Mouse (Mus musculus): ENCODE measurements around the gene Cps1.

Gene Cps1

GRCm38 (mm10) chr1:67122797-67123196, at the start of gene Cps1:
Gene Cps1 (plus strand): TSS chr1:67123026.
- DNase-seq (ENCODE audit: extremely low read depth, insufficient read length, low spot score): no peak

GRCm38 (mm10) chr1:67077739-67078138, 45.1 kb upstream of the Cps1 start:
- no peak for DNase-seq (ENCODE audit: extremely low read depth, insufficient read length, low spot score)

DNA sequence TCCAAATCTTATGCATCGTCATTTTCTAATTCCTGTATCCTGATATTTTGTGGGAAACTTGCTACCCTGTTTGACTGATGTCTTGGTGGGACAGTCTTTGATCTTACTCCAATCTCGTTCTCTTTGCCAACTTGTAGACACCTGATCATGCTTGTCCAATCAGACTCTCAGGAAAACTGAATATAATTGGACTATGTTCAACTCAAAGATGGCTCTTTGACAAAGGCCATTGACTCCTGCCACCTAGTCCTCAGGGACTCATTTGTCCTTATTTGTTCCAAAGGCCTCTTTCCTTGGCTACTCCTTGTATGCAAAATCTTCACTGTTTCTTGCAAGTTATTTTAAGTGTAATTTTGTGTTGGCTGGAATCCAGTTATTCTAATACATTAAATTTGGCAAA, 44.2 kb upstream of the Cps1 start:
- no peak for DNase-seq (ENCODE audit: extremely low read depth, insufficient read length, low spot score)

- no peak for DNase-seq (ENCODE audit: extremely low read depth, insufficient read length, low spot score)
Observed at GRCm38 (mm10) chr1:67079146-67079545, 43.7 kb upstream of the Cps1 start.

DNA sequence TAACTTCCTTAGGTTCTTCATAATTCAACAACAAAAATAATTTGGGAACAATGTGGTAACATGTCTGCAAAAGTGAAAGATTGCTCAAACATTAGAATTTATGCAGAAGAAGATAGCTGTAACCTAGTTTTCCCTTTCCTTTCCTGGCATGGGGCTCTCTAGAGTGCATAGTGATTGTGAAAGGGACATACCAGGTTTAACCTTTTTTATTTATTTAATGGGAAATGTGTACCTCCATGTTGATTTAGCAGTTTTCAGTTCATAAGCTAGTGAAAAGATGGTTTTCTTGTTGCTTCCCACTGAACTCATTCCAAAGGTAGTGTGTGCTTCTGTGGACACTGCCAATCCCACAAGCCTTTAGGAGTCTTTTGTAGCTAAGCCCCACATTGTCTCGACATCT, 30.4 kb upstream of the Cps1 start:
- DNase-seq (ENCODE audit: extremely low read depth, insufficient read length, low spot score): no peak

DNA sequence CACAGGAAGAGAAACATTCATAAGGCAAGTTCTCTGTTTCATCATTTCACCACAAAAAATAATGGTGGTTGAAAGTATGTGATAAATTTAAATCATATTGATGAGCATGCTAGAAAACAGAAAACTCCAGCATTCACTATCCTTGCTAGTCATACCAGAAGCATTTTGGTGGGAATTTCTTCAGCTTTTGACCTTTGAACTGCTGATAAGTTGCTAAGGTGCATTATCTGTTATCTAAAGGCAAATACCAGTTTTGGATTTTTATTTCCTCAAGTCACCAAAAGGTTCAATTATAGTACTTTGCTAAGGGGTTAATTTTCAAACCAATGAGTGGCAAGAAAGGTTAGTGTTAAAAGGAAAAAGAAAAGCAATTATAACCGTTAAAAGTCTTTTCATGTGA, 23.6 kb upstream of the Cps1 start:
- no peak for DNase-seq (ENCODE audit: extremely low read depth, insufficient read length, low spot score)

GRCm38 (mm10) chr1:67103476-67104248, 19.2 kb upstream of the Cps1 start:
- DNase-seq (ENCODE audit: extremely low read depth, insufficient read length, low spot score): no peak

DNA sequence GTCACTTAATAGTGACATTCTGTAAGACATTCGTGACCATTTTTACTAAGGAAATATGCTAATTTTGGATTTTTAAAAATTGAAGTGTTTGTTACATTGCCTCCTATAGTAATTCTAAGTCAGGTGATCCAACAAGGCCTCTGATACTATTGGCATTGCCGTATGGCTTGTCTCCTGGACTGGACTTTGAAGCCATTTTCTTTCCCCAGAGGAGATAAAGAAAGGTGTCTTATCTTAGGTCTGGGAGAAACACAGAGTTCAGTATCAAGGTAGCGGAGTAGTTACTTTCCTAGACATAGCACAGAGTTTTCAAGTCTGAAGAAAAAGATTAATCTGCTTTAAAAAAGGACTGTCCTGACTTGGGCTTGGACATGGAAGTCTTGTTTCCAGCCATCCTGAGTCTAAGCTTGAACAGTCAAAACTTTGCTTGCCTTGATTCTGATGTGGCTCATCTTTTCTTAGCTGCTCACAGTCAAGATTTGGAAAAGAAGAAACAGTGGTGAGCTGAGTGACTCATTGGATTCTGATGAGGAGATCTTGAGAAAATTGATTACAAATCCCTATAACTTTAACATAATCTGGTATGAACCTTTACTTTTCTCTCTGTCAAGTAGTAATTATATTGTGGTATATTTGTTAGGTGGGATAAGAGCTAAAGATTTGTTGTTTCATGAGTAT, 11.1 kb upstream of the Cps1 start:
- no peak for DNase-seq (ENCODE audit: extremely low read depth, insufficient read length, low spot score)

DNA sequence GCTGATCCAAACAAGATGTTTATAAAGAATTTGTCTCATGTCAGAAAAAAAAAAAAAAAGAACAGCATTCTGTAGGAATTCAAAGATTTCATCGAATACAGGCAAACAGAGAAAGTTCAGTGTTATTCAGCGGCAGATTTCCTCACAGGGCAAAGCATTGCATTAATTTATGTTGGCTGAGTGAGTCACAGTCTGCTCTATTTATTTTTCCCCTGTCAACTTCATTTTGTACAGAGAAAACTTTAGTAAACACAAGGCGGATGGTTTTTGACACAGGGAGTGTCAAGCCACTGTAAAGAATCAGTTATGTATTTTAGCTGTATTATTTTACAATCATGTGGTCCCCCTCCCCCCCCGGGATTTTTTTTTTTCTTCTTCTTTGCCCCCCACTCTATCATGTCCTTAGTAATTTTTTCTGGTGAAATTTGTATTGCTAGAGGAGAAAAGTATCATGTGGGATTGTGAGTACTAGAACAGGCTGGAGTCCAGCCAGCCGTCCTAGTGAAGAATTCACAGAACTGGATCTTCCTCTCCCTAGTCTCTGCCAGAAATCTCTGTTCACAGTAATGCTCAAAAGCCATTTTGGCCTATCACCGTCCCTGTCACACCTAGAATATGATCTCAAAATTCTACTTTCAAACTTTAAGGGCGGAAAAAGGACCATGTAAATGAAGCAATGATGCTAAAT, 9.3 kb upstream of the Cps1 start:
- no peak for DNase-seq (ENCODE audit: extremely low read depth, insufficient read length, low spot score)

GRCm38 (mm10) chr1:67116571-67116970, 6.3 kb upstream of the Cps1 start:
- DNase-seq (ENCODE audit: extremely low read depth, insufficient read length, low spot score): no peak

DNA sequence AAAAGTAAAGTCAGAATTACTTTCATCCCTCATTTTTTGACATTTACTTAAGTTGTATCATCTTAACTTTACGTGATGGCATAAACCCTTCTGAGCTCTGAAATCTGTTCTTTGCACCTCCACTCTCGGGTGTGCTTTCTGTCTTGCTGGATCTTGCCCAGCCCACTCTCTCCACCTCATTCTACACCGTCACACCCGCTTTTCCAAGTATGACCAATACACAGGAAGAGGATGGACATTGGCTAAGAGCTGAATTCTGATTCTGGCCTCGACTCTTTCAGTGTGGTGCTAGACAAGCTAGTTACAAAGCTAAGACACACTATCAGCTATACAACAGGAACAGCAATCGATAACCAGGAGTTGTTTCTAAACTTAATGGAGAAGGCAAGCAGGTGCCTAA, 5.0 kb upstream of the Cps1 start:
- DNase-seq (ENCODE audit: extremely low read depth, insufficient read length, low spot score): no peak

- DNase-seq (ENCODE audit: extremely low read depth, insufficient read length, low spot score): no peak
Observed at GRCm38 (mm10) chr1:67125433-67125832, 2.6 kb downstream of the Cps1 start.

DNA sequence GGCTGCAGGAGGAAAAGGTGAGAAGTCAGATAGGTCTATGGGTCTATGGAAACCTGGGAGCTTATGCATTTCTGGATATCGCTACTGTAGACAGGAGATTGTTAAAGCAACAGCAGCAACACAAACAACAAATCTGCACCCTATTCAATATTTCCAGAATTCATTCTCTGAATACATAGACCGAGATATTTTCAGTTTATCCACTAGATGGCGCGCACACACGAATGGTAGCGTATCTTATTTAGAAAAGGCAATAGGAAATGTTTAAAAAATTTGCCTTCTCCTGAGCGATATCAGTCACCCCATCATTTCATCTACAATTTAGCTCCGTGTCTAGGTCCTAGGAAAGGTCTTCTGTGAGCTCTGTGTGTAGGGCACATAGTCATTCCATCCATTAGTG, 21.1 kb downstream of the Cps1 start:
- DNase-seq (ENCODE audit: extremely low read depth, insufficient read length, low spot score): no peak

DNA sequence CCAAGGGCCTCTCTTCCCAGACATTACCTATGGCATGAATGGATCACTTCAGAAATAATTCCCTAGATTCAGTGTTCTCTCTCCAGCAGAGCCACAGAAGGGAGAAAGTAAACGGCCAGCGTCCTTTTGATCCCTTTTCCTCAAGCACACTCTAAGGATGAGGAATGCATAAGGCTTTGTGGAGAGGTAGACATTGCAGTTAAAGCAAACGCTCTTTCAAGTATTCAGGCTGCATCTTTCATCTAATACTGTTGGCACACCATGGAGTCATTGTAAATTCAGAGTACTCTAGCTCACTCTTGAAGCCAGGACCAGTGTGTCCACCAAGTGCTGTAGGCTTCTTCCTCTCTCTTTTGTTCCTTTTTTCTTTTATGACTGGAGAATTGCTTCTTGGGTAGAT, 28.4 kb downstream of the Cps1 start:
- DNase-seq (ENCODE audit: extremely low read depth, insufficient read length, low spot score): no peak

GRCm38 (mm10) chr1:67167283-67167682, 44.5 kb downstream of the Cps1 start:
- no peak for DNase-seq (ENCODE audit: extremely low read depth, insufficient read length, low spot score)

DNA sequence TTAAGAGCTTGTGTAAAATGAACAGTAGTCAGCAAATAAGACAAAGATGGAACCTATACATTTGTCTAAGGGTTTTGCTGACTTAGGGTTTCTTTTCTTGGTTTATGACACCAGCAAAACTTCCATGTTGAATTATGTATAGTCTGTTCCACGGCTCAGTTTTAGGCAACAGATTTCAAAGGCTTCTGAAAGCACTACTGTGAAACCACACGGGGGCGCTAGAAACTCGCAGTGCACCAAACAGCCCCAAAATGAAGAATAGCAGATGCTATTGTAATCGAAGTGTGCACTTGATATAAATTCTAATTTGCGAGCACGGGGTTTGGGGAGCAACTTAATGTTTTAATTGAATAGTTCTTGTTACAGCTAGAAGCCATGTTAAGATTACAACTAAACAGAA, 58.3 kb downstream of the Cps1 start:
- DNase-seq (ENCODE audit: extremely low read depth, insufficient read length, low spot score): peak; percentile 4

DNA sequence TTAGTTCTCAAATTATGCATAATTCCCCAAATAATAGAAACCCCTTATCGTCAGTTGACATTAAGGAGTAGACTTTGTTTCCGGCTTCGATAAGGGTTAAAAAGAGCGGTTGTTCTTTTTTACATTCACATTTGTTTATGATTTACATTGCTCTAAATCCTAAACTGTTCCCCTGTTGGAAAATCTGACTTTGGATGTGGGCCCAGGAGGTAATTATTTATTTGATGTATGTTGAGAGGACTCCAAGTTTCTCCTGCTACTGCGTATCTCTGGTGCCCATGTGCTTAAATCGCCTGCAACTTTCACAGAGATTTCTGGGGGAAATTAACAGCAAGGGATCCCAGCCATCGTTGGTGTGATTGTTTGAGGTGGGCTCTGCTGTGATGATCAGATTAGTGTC, 59.4 kb downstream of the Cps1 start:
- no peak for DNase-seq (ENCODE audit: extremely low read depth, insufficient read length, low spot score)

- DNase-seq (ENCODE audit: extremely low read depth, insufficient read length, low spot score): no peak
Observed at GRCm38 (mm10) chr1:67183532-67183931, 60.7 kb downstream of the Cps1 start.

GRCm38 (mm10) chr1:67184134-67184533, 61.3 kb downstream of the Cps1 start:
- no peak for DNase-seq (ENCODE audit: extremely low read depth, insufficient read length, low spot score)

DNA sequence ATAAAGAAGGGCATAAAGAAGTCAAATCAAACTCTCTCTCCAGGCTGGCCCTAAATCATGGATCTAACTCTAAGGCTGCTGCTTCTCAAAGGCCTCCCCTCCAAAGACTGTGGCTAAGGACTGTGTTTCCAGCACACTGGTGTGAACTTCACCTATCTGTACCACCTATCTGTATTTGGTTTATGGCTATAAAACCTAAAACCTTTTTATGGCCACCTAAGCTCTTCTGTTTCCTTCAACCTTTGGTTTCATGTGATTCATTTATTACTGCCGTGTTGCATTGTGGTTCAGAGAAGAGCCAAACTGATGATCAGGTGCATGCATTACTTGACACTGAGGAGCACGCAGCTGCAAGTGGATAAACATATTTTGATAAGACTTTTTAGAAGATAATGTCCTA, 74.5 kb downstream of the Cps1 start:
- DNase-seq (ENCODE audit: extremely low read depth, insufficient read length, low spot score): no peak

- DNase-seq (ENCODE audit: extremely low read depth, insufficient read length, low spot score): no peak
Observed at GRCm38 (mm10) chr1:67218339-67218944, 95.6 kb downstream of the Cps1 start.

All from 3134 (cell line).